Mouse (Mus musculus): ENCODE results near the gene Tgm5. TPM values are rescaled to one million over a fixed set of nuclear protein-coding genes. Genes with fewer than 3 reads are reported as not detected.
"Not testable (repeated sequence)": the region's sequence is repeated elsewhere in the genome, so short reads cannot be mapped to it uniquely, and the experiment has no call there.

The Tgm5 gene
- total RNA-seq, 4 experiments from 2014 or later = not detected

- no peak for DNase-seq (ENCODE audit: low spot score in 2 of 2)
Measured at GRCm38 (mm10) chr2:121041098-121041497, 44.5 kb downstream of the Tgm5 start.

- DNase-seq (ENCODE audit: low spot score in 2 of 2) = no peak
Measured at GRCm38 (mm10) chr2:121039382-121039781, 46.3 kb downstream of the Tgm5 start.

- not testable (repeated sequence) for DNase-seq (ENCODE audit: low spot score in 2 of 2)
Measured at GRCm38 (mm10) chr2:121038851-121039250, 46.8 kb downstream of the Tgm5 start.

- no peak for DNase-seq (ENCODE audit: low spot score in 2 of 2)
Measured at GRCm38 (mm10) chr2:121036733-121037341, 48.8 kb downstream of the Tgm5 start, which contains the start of gene Epb42. TSS of gene Epb42 (minus strand) at chr2:121037072.

- no peak for DNase-seq (ENCODE audit: low spot score in 2 of 2)
Measured at GRCm38 (mm10) chr2:121022918-121023317, 62.7 kb downstream of the Tgm5 start.

- no peak for DNase-seq (ENCODE audit: low spot score in 2 of 2)
Measured at GRCm38 (mm10) chr2:121017151-121017550, 68.5 kb downstream of the Tgm5 start.

GRCm38 (mm10) chr2:121016226-121016625 is 69.4 kb downstream of the Tgm5 start:
- DNase-seq (ENCODE audit: low spot score in 2 of 2) = no peak

- no peak for DNase-seq (ENCODE audit: low spot score in 2 of 2)
Measured at GRCm38 (mm10) chr2:121015507-121015906, 70.1 kb downstream of the Tgm5 start.

- no peak for DNase-seq (ENCODE audit: low spot score in 2 of 2)
Measured at GRCm38 (mm10) chr2:121012676-121013075, 73.0 kb downstream of the Tgm5 start.

- DNase-seq (ENCODE audit: low spot score in 2 of 2) = no peak
Measured at GRCm38 (mm10) chr2:121009071-121009677, 76.5 kb downstream of the Tgm5 start.

GRCm38 (mm10) chr2:121008664-121009007 is 77.0 kb downstream of the Tgm5 start:
- DNase-seq (ENCODE audit: low spot score in 2 of 2) = no peak

GRCm38 (mm10) chr2:121007925-121008663 is 77.5 kb downstream of the Tgm5 start, which contains the start of gene Ccndbp1:
TSS of gene Ccndbp1 (plus strand) at chr2:121008403.
- DNase-seq (ENCODE audit: low spot score in 2 of 2) = peak; percentile 70 to 80

- DNase-seq (ENCODE audit: low spot score in 2 of 2) = no peak
Measured at GRCm38 (mm10) chr2:121006986-121007385, 78.7 kb downstream of the Tgm5 start.

- no peak for DNase-seq (ENCODE audit: low spot score in 2 of 2)
Measured at GRCm38 (mm10) chr2:121004018-121004811, 81.4 kb downstream of the Tgm5 start.

GRCm38 (mm10) chr2:121003586-121003985 is 82.1 kb downstream of the Tgm5 start:
- no peak for DNase-seq (ENCODE audit: low spot score in 2 of 2)

GRCm38 (mm10) chr2:120998863-120999262 is 86.8 kb downstream of the Tgm5 start:
- no peak for DNase-seq (ENCODE audit: low spot score in 2 of 2)

- DNase-seq (ENCODE audit: low spot score in 2 of 2) = not testable (repeated sequence)
Measured at GRCm38 (mm10) chr2:120996607-120997006, 89.0 kb downstream of the Tgm5 start.

All from left cerebral cortex, adult 8-10 months (tissue).